Mouse (Mus musculus) cortical plate, adult 2 months (tissue): ENCODE data around the gene Lin7b.

Source experiments
- CTCF ChIP-seq: fragments of 200-500 bp; IDR thresholded peaks from 2 replicates; pipeline ENCODE4 v1.5.1; 2011; ENCODE audit warnings: mild to moderate bottlenecking, control low read depth, low read length; ENCODE audit not compliant: insufficient read depth; ENCODE audit errors: extremely low read depth
- POLR2A ChIP-seq: fragments of 200-500 bp; IDR thresholded peaks from 2 replicates; pipeline ENCODE4 v1.6.1; 2011; ENCODE audit warnings: mild to moderate bottlenecking, low read length, control low read depth; ENCODE audit not compliant: insufficient read depth; ENCODE audit errors: extremely low read depth

DNA sequence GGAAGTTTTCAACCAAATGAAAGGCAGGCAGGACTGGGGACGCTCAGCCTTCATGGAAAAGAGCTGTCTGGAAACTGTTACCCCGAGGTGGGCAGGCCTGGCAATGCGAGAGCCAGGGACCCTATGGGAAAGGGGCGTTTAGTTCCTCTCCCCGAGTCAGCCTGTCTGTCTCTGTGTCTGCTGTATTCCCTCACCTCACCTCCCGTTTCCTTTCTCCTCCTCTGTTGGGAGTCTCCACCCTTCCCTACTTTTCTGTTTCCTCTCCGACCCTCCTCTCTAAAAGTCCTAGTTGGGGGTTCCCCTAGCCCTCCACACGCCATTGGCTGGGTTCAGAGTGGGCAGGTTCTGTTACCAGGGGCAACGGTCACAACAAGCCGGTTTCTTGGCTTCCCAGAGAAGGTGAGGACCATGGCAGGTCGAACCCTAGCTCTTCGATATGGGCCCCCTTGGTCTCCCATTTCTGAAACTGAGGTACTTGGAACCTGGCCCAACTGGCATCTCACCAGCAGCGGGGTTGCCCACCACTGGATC lies 47.6 kb upstream of the Lin7b start:
- no peak for TF ChIP-seq CTCF
- TF ChIP-seq POLR2A, result no peak
